Mouse (Mus musculus): ENCODE results near the gene Bak1. TPM values are rescaled to one million over a fixed set of nuclear protein-coding genes. Genes with fewer than 3 reads are reported as not detected.

Gene Bak1
- total RNA-seq, 1 experiment from 2014 or later = 32.5 TPM

DNA sequence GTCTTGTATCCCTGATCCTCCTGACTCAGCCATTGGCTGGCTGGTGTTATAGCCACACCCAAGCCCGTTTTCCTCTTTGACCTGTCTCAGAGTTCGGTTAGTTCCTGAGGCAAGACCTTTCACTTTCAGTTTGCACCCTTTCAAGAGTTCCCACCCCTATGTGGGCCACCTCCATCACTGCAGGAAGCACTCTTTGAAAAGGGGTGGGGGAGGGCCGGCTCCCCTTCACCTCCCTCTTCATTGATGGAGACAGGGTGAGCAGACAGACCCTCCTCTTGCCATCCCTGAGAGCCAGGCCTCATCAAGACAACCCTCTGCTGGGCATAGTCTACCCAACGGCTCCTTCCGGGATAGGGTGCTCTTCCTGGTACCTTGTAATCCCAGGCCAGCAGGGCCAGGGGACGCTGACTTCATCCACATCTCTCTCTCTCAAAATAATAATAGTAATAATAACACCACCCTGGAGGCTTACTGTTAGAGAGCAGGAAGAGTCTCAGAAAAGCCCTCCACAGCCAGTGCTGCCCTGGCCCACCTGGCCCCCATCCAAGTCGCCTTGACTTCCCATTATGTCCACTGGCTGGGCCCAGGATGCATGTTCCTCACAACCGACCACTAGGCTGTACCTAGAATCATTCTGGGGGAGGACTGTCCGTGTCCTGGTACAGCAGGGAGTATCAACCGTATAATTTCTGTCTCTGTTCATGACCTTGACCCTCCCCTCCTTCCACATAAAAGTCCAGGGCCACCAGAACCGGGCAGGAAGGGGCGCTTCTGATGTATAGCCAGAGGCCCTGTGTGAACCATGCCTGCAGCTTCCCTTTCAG lies 1.1 kb downstream of the Bak1 start:
- peak; percentile 42 for ATAC-seq (ENCODE audit: extremely low read depth, insufficient number of reproducible peaks, low FRiP score, poor library complexity, severe bottlenecking)

DNA sequence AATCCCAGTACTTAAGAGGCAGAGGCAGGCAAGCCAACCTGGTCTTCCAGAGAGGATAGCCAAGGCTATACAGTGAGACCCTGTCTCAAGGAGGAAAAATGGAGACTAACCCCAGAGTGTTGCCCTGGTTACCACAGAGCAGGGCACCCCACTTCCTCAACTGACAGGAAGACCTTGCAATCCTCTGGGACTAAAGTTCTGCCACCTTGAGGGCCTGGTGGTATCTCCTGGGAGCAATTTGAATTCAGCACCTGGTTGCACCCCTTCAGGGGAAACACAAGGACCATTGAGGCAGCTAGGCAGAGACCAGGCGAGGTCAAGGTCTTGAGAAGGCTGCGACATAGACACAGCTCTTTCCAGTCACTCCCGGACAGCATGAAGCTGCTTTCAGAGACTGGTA lies 2.9 kb downstream of the Bak1 start:
- ATAC-seq (ENCODE audit: extremely low read depth, insufficient number of reproducible peaks, low FRiP score, poor library complexity, severe bottlenecking) = no peak

DNA sequence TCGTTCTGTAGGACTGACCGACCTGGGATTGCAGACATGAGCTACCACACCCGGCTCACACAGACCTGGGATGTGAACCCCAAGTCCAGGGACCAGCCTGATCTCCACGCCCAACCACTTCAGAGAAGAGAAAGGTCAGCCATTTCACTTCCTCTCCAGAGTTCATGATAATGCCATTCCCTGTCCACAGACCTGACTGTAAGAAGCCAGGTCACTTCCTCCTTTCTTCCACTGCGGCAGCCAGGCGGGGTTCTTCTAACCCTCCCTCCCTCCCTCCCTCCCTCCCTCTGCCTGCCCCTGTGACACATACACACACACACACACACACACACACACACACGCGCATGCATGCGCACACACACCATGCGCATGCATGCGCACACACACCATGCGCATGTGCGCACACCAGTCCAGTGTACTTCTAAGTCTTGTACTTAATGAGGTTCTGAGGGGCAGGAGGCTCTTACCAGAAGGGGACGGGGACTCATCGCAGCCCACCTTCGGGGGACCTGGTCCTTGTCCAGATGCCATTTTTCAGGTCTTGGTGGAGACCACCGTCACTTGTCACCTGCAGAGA lies 3.4 kb downstream of the Bak1 start:
- peak; percentile 45 for ATAC-seq (ENCODE audit: extremely low read depth, insufficient number of reproducible peaks, low FRiP score, poor library complexity, severe bottlenecking)

DNA sequence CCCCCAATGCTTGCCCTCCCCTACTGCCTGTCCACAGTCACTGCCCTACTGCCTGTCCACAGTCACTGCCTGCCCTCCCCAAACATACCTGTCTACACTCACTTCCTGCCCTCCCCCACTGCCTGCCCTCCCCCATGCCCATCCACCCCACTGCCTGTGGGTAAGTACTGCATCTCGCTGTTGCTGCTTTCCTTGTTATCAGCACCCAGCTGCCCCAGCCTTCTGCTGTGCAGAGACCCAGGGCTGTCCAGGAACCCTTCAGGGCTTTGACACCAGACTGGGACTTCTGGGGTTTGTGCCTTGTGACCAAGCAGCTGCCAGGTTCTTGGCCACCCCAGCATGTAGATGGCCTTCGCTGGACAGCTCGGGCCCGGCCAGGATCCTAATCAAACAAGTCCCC lies 5.5 kb downstream of the Bak1 start:
- ATAC-seq (ENCODE audit: extremely low read depth, insufficient number of reproducible peaks, low FRiP score, poor library complexity, severe bottlenecking) = no peak

DNA sequence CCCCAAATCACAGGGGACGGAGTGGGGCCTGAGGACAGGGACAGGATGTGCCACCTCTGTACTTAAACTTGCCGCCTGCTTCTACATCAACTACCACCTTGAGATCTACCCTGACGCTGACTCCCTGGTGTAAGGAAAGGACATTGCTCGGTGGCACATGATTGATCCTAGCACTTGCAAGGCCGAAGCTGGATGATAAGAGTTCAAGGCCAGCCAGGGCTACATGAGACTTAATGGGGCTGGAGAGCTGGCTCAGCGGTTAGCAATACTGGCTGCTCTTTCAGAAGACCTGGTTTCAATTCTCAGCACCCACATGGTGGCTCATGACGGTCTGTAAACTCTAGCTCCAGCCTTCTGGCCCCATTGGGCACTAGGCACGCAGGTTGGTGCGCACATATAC lies 7.1 kb downstream of the Bak1 start:
- no peak for ATAC-seq (ENCODE audit: extremely low read depth, insufficient number of reproducible peaks, low FRiP score, poor library complexity, severe bottlenecking)

DNA sequence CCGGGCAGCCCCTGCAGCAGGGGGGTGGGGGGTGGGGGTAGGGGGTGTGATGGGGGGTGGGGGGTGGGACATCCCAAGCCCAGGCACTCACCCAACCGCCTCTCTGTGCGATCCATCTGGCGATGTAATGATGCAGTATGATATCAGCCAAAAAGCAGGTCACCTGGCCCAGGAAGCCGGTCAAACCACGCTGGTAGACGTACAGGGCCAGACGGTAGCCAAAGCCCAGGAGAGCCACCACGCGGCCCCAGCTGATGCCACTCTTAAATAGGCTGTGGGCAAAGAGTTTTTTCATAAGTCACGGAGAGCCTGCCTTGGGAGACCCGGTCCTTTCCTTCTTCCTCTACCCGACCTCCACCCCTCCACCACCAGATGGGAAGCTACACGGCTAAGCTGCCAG lies 7.7 kb downstream of the Bak1 start:
- no peak for ATAC-seq (ENCODE audit: extremely low read depth, insufficient number of reproducible peaks, low FRiP score, poor library complexity, severe bottlenecking)

DNA sequence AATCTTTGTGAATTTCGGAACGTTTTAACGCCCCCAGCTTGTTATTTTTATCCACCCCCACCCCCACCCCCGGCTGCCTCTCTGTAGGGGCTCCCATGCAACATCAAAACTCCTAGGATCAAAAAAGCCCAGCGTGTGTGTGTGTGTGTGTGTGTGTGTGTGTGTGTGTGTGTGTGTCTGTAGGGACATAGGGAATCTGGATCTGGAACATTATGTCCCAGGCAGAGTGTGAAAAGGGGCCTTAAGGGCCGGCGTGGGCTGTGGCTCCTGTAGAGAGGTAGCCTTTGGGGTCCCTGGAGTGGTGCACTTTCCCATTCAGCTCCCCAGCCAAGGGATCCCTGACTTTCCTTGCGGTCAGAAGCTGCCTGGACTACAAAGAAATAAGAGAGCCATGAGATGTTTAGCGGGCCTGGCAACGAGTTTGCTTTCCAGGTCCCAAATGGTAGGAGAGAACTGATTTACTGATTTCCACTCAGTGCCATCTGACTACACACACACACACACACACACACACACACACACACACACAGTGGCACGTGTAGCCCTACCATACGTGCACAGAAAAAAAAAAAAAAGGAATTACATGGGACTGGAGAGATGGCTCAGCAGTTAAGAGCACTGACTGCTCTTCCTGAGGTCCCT lies 10.1 kb downstream of the Bak1 start:
- no peak for ATAC-seq (ENCODE audit: extremely low read depth, insufficient number of reproducible peaks, low FRiP score, poor library complexity, severe bottlenecking)

DNA sequence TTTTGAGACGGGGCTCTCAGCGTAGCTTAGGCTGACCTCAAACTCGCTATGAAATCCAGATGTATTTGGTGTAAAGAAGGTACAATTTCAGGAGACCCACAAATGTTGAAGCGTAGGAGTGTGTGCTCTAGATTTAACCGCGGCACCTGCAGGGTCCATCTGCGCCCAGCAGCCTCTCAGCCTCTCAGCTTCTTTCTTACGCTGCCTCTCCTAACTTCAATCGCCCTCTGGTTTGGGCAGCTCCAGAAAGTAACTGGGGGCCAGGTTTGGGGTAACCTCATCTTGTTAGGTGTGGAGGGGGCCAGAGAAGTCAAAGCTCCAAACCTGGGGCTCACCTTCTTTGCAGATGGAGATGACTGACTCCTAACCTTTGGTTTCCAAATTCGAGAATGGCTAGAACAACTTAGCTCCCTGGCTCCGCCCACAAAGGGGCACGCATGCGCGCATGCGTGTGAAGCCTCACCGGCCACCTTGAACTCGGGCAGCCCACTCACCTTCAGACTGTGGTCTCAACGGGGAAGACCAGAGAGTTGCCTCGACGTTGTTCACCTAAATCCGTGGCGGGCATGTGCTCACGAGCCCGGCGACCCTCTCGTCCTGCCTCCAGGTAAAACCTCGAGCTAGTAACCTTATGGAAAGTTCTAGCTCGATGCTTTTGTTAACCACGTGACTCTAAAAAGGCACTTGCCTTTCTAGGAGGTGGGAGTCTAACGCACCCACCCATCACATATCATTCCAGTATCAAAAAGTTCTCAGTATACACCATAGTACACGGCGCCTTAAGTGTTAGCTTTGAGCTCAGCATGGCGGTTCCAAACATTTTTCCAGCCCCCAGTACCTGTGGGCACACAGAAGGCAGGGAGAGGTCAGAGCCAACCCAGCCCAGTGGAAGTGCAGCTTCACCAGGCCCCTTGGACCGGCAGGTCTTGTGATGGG lies 11.0 kb downstream of the Bak1 start:
- ATAC-seq (ENCODE audit: extremely low read depth, insufficient number of reproducible peaks, low FRiP score, poor library complexity, severe bottlenecking) = peak; percentile 73

DNA sequence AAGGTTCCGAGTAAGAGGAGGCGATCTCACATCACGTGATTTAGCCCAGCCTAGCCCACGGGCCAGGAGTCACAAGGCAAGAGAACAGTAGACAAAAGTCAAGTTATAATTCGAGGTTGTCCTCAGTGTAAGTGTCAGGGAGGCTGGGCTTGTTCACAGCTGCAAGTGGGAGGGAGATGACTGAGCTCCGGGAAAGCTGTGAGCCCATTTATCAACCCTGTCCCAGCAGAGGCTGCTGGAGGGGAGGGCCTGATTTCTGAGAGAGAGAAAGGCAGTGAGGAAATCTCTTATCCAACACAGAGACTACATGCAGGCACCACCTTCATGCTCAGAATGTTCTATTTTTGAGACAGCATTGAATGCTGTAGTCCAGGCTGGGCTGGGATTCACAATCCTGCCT lies 15.9 kb downstream of the Bak1 start:
- ATAC-seq (ENCODE audit: extremely low read depth, insufficient number of reproducible peaks, low FRiP score, poor library complexity, severe bottlenecking) = no peak

DNA sequence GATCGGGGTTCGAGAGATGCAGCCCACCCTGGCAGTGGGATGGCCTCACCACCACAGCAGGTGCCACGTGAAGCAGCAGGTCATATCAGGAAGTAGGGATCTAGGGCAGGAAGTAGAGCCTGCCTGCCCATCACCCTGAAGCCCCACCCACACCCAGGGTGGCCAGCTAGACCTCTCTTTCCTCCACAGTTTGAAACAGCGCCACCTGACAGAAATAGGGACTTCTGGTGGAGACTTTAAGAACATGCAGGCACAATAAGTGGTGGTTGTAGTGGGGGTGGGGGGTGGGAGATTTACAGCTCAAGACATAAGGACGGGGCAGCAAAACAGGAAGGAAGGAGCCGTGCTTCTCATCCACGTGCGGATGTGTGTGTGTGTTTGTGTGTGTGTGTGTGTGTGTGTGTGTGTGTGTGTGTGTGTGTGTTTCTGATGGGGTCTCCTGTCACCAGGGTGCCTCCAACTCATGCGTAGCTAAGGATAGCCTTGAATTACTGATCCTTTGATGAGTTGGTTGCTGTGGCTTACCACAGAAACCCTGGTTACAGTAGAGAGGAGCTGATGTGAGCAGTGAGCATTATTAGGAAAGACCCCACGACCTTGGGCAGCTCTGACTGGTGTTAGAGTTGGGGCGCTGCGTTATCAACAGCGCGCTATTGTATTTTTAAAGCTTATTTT lies 16.7 kb downstream of the Bak1 start:
- peak; percentile 85 for ATAC-seq (ENCODE audit: extremely low read depth, insufficient number of reproducible peaks, low FRiP score, poor library complexity, severe bottlenecking)

DNA sequence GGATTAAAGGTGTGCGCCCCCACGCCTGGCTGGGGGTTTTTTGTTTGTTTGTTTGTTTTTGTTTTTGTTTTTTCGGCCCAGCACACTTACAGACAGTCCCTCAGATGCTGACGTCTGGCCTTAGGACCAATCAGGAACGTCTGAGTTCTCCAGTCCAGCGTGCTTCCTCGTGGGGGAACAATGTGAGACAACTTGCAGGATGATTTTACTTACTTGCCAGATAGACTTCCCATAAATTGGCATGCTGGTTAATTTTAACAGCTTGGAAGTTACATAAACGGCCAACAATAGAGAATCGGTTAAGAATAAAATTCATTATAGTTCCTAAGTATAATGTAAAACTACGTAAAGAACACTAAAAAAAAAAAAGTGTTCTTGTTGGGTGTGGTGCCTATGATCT lies 17.6 kb downstream of the Bak1 start:
- ATAC-seq (ENCODE audit: extremely low read depth, insufficient number of reproducible peaks, low FRiP score, poor library complexity, severe bottlenecking) = no peak

DNA sequence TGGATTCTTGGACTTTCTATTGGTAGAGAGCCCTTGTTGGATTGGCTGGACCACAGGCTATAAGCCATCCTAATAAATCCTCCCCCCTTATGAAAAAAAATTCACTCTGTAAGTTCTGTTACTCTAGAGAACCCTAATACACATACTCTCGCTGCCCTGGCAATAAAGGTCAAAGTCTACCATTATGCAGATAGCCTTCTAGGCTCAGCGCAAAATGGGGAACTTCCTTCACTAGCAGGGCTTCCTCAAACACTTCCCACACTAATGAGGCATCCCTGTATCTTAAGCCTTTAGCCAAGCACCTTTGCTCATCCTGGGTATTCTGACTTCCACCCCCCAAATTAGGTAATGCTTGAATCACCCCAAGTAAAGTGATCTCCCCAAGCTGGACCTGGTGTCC lies 20.5 kb downstream of the Bak1 start:
- no peak for ATAC-seq (ENCODE audit: extremely low read depth, insufficient number of reproducible peaks, low FRiP score, poor library complexity, severe bottlenecking)

DNA sequence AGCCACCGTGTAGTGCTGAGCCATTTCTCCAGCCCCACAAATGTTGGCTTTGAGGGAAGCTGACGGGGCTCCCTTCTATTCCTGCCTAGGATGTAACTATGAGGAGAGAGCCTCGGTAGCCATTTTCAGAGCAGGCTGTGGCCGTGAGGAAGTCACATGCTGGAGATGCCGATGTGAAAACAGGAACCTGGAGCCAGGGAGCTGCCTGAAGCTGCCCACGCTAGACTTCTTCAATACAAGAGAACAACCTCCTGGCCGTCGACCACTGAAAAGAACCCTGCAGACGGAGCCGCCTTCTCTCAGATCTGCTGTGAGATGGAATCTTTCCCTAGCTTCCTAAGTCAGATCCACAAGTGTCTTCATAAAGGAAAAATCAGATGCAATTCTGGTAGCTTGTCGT lies 23.2 kb downstream of the Bak1 start:
- ATAC-seq (ENCODE audit: extremely low read depth, insufficient number of reproducible peaks, low FRiP score, poor library complexity, severe bottlenecking) = no peak

DNA sequence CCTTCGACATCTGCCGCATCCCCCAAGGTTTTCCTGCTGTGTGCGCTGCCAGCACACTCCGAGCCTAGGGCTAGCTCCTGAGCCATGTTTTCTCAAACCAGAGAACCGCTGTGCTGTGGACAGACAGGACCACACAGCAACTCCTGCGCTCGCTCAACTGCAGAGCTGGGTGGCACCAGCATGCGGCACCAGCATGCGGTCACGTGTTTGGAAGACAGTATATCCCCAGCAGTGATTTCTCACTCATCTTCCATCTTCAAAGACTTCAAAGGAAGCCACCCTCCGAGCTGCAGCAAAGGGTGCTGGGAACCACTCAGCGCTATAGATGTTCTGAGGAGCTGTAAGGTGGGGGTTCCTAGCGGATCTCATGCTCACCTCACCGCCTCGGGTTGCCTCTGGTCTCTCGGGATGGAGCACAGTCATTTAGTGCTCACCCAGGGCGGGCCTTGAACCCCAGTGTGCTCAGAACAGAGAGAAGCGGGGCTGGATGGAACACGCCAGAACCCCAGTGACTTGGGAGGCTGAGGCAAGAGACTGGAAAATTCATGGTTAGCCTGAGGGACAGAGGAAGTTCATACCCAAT lies 23.8 kb downstream of the Bak1 start:
- no peak for ATAC-seq (ENCODE audit: extremely low read depth, insufficient number of reproducible peaks, low FRiP score, poor library complexity, severe bottlenecking)

DNA sequence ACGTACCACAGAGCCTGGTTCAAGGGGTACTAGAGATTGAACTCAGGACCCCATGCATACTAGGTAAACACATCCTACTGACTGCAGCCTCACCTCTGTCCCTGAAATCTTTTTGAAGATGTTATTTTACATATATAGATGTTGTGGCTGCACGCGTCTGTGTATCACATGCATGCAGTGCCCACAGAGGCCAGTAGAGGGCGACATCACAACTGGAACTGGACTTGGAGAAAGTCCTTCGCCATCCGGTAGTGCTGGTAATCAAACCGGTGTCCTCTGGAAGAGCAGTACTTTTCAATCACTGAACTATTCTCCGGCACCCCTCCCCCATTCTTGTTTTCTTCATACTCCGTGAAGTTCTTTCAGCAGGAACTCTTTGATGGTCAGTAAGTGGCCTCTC lies 24.4 kb downstream of the Bak1 start:
- ATAC-seq (ENCODE audit: extremely low read depth, insufficient number of reproducible peaks, low FRiP score, poor library complexity, severe bottlenecking) = no peak

DNA sequence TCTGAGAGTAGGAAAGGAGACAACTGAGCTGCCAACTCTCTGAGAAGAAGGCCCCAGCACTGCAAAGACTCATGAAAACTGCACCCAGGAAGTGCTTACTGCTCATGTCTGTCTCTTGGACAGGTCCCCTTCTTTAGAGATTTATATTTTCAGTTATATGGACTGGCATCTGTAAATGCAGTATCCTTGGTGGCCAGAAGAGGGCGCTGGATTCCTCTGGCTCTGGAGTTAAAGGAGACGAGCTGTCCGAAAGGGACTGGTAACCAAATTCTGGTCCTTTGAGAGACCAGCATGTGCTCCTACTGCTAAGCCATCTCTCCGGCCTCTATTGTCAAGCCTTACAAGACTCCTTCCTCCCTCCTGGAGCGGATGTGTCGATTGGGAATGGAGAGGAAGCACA lies 26.9 kb downstream of the Bak1 start:
- no peak for ATAC-seq (ENCODE audit: extremely low read depth, insufficient number of reproducible peaks, low FRiP score, poor library complexity, severe bottlenecking)

DNA sequence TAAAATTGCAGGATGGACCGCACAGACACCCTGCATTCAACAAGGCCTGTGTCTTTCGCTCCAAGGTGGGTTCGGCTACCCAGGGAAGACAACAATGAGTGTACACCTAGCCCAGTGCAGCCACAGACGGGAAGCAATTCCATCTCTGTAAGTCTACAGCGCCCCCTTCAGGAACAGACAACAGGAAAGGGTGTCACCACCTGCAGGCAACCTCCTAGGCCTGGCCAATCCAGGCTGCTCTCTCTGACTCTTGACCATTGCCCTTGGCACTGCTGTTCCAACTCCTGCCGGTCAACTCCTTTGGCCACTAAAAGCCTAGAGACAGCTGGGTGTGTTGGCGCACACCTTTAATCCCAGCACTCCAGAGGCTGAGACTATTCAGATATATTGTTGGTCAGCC lies 27.7 kb downstream of the Bak1 start:
- peak; percentile 39; the same call in 1 of the 2 replicates for ATAC-seq (ENCODE audit: extremely low read depth, insufficient number of reproducible peaks, low FRiP score, poor library complexity, severe bottlenecking)

DNA sequence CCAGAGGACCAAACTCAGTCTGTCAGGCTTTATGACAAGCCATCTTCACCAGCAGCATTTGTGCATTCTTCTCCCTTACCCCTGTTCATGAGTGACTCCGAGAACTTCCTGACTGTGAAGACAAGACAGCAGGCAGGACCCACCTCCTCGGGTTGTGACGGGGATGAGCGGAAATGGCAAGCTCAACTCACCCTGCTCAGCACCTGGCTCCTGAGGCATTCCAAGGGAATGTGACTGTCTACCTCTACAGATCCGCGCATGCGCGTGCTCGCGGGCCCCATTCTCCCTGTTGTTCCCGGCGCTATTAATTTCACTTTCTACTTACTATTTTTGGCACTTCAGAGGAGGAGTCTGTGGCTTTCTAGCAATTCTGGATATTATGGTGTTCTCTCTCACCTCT lies 28.8 kb downstream of the Bak1 start:
- no peak for ATAC-seq (ENCODE audit: extremely low read depth, insufficient number of reproducible peaks, low FRiP score, poor library complexity, severe bottlenecking)
